Mouse (Mus musculus): ENCODE data around the gene Slc43a2. TPM values are rescaled to one million over a fixed set of nuclear protein-coding genes. Genes with fewer than 3 reads are reported as not detected.

Slc43a2 gene
- total RNA-seq, 1 experiment from 2014 or later, result 22.4 TPM

- DNase-seq, result no peak
Measured at GRCm38 (mm10) chr11:75610021-75610420, 78.5 kb downstream of the Slc43a2 start.

DNA sequence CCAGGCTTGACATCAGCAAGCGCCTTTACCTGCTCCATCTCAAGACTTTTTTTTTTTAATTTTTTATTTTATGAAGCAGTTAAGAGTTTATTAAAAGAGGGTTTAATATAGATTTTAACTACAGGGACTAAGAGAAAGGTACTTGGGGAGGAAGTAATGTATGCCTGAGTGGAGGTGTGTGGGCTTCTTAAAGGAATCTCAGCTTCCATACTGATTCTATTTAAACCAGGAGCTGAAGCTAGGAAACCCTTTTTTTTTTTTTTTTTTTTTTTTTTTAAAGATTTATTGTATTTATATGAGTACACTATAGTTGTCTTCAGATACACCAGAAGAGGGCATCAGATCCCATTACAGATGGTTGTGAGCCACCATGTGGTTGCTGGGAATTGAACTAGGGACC is 83.3 kb downstream of the Slc43a2 start:
- no peak for DNase-seq

- DNase-seq, result no peak
Measured at GRCm38 (mm10) chr11:75615556-75615955, 84.1 kb downstream of the Slc43a2 start.

- DNase-seq, result peak; percentile 66
Measured at GRCm38 (mm10) chr11:75619133-75619532, 87.6 kb downstream of the Slc43a2 start.

DNA sequence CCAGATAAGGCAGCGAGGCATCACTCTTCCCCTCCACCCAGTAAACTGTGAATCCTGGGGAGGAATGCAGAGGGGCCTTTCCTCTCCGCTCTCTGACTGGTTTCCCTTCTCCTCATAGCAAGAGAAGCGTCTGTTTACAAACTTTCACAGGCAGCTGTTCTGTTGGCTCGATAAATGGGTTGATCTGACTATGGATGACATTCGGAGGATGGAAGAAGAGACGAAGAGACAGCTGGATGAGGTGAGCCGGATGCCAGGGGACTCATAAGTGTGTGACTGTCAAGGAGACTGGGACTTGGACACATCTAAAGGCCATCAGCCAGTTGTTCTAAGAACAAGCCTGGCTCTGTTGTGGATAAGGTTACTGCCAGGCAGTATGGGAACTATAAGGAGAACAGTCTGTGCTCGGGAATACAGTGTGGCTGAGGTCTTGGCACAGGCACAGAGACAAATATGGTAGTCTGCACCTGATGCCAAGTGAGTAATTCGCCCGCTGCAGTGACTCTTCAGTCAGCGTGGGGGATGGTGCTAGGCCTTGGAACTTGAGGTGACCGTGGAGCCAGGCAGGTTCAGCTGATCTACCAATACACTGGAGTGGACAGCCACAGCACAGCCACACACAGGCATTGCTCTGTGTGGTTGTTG is 88.8 kb downstream of the Slc43a2 start:
- DNase-seq, result peak; percentile 86

- no peak for DNase-seq
Measured at GRCm38 (mm10) chr11:75621426-75621825, 89.9 kb downstream of the Slc43a2 start.

- no peak for DNase-seq
Measured at GRCm38 (mm10) chr11:75622588-75623329, 91.3 kb downstream of the Slc43a2 start.

DNA sequence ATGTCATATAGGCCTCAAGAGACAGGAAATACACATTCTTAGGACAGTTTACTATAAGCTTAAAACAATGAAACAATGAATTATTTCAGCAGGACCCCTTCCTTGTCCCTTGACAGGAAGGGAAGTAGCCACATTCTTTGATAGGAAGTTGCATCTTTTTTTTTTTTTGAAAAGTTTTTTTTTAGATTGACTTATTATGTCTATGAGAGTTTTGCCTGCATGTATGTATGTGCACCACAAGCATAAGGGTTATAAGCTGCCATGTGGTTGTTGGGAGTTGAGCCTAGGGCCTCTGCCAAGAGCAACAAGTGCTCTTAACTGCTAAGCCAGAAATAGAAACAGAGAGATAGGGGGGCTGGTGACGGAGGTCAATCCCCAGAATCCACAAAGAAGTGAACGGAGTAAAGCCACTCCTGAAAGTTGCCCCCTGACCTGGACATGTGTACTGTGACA is 92.6 kb downstream of the Slc43a2 start:
- DNase-seq, result no peak

GRCm38 (mm10) chr11:75625820-75626219 is 94.3 kb downstream of the Slc43a2 start:
- peak; percentile 78 for DNase-seq

Small RNA genes lying within 50 kb of the gene (microRNA-seq; reads per million reads assigned to microRNA genes)
- 0 reads per million in 2 experiments for gene Mir3971

Other genes with a start within 250 kb of the Slc43a2 start
- gene Rpa1, start 183.4 kb upstream of the Slc43a2 start, total RNA-seq (2021), result 58.2 and 59.3 TPM in 2 replicates
- 8.3 and 10.3 TPM in 2 replicates for gene Smyd4, start 183.3 kb upstream of the Slc43a2 start, total RNA-seq (2021)
- 54.0 and 116 TPM in 2 replicates for gene Serpinf1, start 109.0 kb upstream of the Slc43a2 start, total RNA-seq (2021)
- 6.8 and 123 TPM in 2 replicates for gene Serpinf2, start 92.1 kb upstream of the Slc43a2 start, total RNA-seq (2021)
- gene Wdr81, start 77.0 kb upstream of the Slc43a2 start, total RNA-seq (2021), result 14.2 and 16.5 TPM in 2 replicates
- 13.9 and 24.7 TPM in 2 replicates for gene Tlcd2, start 70.0 kb upstream of the Slc43a2 start, total RNA-seq (2021)
- gene Prpf8, start 44.9 kb upstream of the Slc43a2 start, total RNA-seq (2021), result 127 and 135 TPM in 2 replicates
- gene Rilp, start 21.6 kb upstream of the Slc43a2 start, total RNA-seq (2021), result 14.3 and 15.9 TPM in 2 replicates
- gene Scarf1, start 18.2 kb upstream of the Slc43a2 start, total RNA-seq (2021), result 12.7 and 14.6 TPM in 2 replicates
- 150 and 164 TPM in 2 replicates for gene Pitpna, start 56.4 kb downstream of the Slc43a2 start, total RNA-seq (2021)
- gene Inpp5k, start 99.3 kb downstream of the Slc43a2 start, total RNA-seq (2021), result 32.3 and 41.8 TPM in 2 replicates
- 148 and 155 TPM in 2 replicates for gene Myo1c, start 118.8 kb downstream of the Slc43a2 start, total RNA-seq (2021)
- gene Crk, start 147.6 kb downstream of the Slc43a2 start, total RNA-seq (2021), result 100 and 101 TPM in 2 replicates
- 585 and 641 TPM in 2 replicates for gene Ywhae, start 201.2 kb downstream of the Slc43a2 start, total RNA-seq (2021)

Data from adrenal gland, postnatal 14 days (tissue).